Mouse (Mus musculus) left cerebral cortex, postnatal 36 days (tissue): Measurements from ENCODE around the gene Cenpp. TPM values are rescaled to one million over a fixed set of nuclear protein-coding genes. Genes with fewer than 3 reads are reported as not detected.
A peak's percentile ranks its signal among the peaks of the same experiment; 100 is the strongest.

Experiments used
- DNase-seq, 2 experiments: peaks; one replicate each; pipeline ENCODE4 v3.0.0; 2021 to 2022; ENCODE audit warnings: low spot score in 2 of 2, mixed read lengths in 1 of 2
- intact Hi-C: fragments of 180-260 bp; cut with DNase I; formaldehyde crosslinking; loops from one replicate; pipeline ENCODE4 v1.15.1; 2025
- total RNA-seq, 2 experiments: library from RNA; stranded (reverse); gene quantifications; 2 replicates each; pipeline ENCODE4 v1.2.3; 2021

Cenpp gene
- total RNA-seq, 2 experiments from 2014 or later: 1.2 TPM

DNA sequence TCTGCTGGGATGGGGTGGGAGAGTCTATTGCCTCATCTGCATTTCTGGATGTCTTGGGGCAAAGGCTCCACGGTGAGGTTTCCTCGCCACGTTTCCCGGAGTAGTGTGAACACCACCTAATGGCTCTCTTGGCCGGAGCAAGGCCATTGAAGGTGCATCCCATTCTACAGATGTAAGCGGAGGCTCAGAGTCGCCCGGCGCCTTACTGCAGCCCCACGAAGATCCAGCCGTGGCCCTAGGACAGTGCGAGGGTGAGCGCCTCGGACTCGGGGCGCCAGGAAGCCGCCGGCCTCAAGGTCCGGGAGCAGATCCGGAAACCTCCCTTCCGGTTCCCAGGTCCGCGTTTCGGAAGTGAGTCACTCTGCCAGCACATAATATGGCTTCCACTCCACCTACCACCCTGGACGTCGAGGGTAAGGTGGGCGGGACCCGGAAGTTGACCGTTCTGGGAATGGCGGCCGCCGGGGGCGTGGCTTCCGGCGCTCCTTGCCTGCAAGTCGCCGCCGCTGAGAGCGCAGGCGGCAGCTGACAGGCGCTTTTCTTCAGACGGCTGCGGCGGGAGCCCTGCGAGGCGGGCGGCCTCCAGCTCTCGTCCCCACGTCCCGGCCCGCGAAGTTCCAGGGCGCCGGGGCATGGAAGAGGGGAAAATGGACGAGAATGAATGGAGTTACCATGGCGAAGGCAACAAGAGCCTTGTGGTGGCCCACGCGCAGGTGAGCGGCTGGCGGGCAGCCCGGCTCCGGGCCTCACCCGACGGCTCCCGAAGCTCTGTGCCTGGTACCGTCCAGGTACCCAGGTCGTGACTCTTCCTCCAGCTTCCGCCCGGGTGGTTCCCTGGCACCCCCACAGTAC lies 231.6 kb downstream of the Cenpp start, which contains the start of gene Ippk:
Ippk (plus strand) TSS at position 496 of the 852 bp plus-strand sequence.
- peak; percentile 98 to 99 for DNase-seq
- intact Hi-C loops: loop anchor here (5.0 kb wide), 1 partner anchor 79 kb away; the partner anchor contains the start of gene Bicd2

Other genes with a start within 250 kb of the Cenpp start
- 10 to 100 TPM; 13.8 to 17.2 TPM for gene Ippk, start 231.5 kb downstream of the Cenpp start, total RNA-seq
- gene Tes3-ps, start 159.5 kb downstream of the Cenpp start, total RNA-seq: 1 to 10 TPM; 1.4 to 1.6 TPM
- gene Ecm2, start 148.0 kb downstream of the Cenpp start, total RNA-seq: 1 to 10 TPM; 2.2 to 2.6 TPM
- gene Aspn, start 108.3 kb downstream of the Cenpp start, total RNA-seq: 1 to 10 TPM; 1.1 to 1.3 TPM
- 1 to 10 TPM; 1.4 to 3.1 TPM for gene Omd, start 70.3 kb downstream of the Cenpp start, total RNA-seq
- gene Ogn, start 44.7 kb downstream of the Cenpp start, total RNA-seq: 1 to 10 TPM; 4.2 to 9.3 TPM
- gene Nol8, start 293 bp upstream of the Cenpp start, total RNA-seq: 10 to 100 TPM; 22.8 to 28.4 TPM
- gene Iars, start 29.3 kb upstream of the Cenpp start, total RNA-seq: 10 to 100 TPM; 62.9 to 69.5 TPM
- not detected for gene Gm30302, start 146.2 kb upstream of the Cenpp start, total RNA-seq